Mouse (Mus musculus) lung, embryonic 14.5 days (tissue): ENCODE measurements around the gene Rfx4. TPM values are rescaled to one million over a fixed set of nuclear protein-coding genes. Genes with fewer than 3 reads are reported as not detected.
A peak's percentile ranks its signal among the peaks of the same experiment; 100 is the strongest.

ENCODE experiments used
- ATAC-seq: fragments of 200-750 bp; cut with Nextera tagmentation; 2 replicates; pipeline ENCODE4 v1.8.0; 2017; ENCODE audit warnings: mild to moderate bottlenecking, moderate TSS enrichment, moderate library complexity; ENCODE audit not compliant: insufficient read depth
- DNase-seq: peaks from one replicate; pipeline ENCODE4 v3.0.0-alpha.2; 2015
- H3K27ac ChIP-seq: fragments of 300-500 bp; sonication (generic); 2 replicates; pipeline ENCODE4 v1.5.1; 2014; ENCODE audit warnings: low read depth, mild to moderate bottlenecking, moderate library complexity
- H3K27me3 ChIP-seq: fragments of 300-500 bp; sonication (generic); 2 replicates; pipeline ENCODE4 v1.6.1; 2014; ENCODE audit warnings: low read length, control low read depth; ENCODE audit not compliant: insufficient read depth
- H3K36me3 ChIP-seq: fragments of 300-500 bp; sonication (generic); 2 replicates; pipeline ENCODE4 v1.6.1; 2014; ENCODE audit warnings: control low read depth; ENCODE audit not compliant: insufficient read depth
- H3K4me1 ChIP-seq: fragments of 300-500 bp; sonication (generic); 2 replicates; pipeline ENCODE4 v1.6.1; 2014; ENCODE audit warnings: antibody characterized with exemption, control low read depth; ENCODE audit not compliant: insufficient read depth
- H3K4me2 ChIP-seq: fragments of 300-500 bp; sonication (generic); 2 replicates; pipeline ENCODE4 v1.6.1; 2014; ENCODE audit warnings: mild to moderate bottlenecking
- H3K4me3 ChIP-seq: fragments of 300-500 bp; sonication (generic); 2 replicates; pipeline ENCODE4 v1.5.1; 2014; ENCODE audit warnings: low read depth, low read length
- H3K9ac ChIP-seq: fragments of 300-500 bp; sonication (generic); 2 replicates; pipeline ENCODE4 v1.6.1; 2014
- H3K9me3 ChIP-seq: fragments of 300-500 bp; sonication (generic); 2 replicates; pipeline ENCODE4 v1.6.1; 2016; ENCODE audit warnings: low read depth, low read length, control low read depth
- CTCF ChIP-seq: IDR thresholded peaks from 2 replicates; pipeline ENCODE4 v1.5.1; 2016; ENCODE audit warnings: antibody characterized with exemption, low read depth
- WGBS: fragments of 180-500 bp; shearing (Covaris S2); extraction: QIAGEN DNeasy Blood & Tissue Kit; methylation state at CpG from one replicate; pipeline ENCODE4 v1.1.7; 2014; 5-methylcytosine and 5-hydroxymethylcytosine counted together
- polyA plus RNA-seq: library from polyadenylated mRNA; unstranded; fragments of >200 nt; fragmentation: Nextera tagmentation; extraction: Ambion mirVana; gene quantifications from 2 replicates; pipeline ENCODE4 v1.2.1, GENCODE M21; 2014

Gene Rfx4
- polyA plus RNA-seq, 1 experiment from 2014 or later: not detected

DNA sequence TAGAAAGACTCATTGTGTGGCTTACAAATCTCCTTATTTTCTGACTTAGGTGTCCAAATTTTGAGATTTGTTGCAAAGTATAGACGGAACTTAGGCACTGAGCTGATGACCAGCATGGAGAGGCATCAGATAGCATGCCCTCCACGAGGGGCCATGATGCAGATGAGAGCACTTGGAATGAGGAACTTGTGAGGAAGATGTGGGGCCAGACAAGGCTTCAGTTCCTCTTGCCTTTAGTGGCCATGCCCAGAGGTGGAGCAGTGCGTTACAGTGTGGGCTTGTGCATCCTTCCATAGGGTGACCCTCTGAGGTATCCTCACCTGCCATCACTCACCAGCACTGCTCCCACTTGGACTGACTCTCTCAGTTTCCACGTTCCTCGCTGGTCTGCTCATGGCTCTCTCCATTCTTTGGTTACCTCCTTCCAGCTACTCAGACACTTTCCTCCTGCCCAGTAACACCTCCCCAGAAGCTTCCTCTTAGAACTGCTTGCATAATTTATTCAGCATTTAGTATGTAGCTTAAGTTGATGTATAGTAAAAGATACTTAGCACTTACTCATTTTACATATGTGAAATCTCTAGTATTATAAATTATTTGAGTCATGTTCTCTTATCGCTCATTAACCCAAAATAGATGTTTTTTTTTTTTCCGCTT is 179.8 kb downstream of the Rfx4 start:
- DNase-seq (no peak), ATAC-seq (no peak)
- Histone ChIP-seq H3K9ac (no peak overlapping the region), H3K4me1 (no peaks in the 10 kb centered on the region), H3K9me3 (no peaks in the 10 kb centered on the region), H3K4me3 (no peak overlapping the region), H3K27me3 (no peaks in the 10 kb centered on the region), H3K4me2 (no peak overlapping the region), H3K36me3 (no peaks in the 10 kb centered on the region), H3K27ac (no peak overlapping the region)
- WGBS: 77% methylated on average over 7 of the region's 7 CpGs
- no peak for TF ChIP-seq CTCF

DNA sequence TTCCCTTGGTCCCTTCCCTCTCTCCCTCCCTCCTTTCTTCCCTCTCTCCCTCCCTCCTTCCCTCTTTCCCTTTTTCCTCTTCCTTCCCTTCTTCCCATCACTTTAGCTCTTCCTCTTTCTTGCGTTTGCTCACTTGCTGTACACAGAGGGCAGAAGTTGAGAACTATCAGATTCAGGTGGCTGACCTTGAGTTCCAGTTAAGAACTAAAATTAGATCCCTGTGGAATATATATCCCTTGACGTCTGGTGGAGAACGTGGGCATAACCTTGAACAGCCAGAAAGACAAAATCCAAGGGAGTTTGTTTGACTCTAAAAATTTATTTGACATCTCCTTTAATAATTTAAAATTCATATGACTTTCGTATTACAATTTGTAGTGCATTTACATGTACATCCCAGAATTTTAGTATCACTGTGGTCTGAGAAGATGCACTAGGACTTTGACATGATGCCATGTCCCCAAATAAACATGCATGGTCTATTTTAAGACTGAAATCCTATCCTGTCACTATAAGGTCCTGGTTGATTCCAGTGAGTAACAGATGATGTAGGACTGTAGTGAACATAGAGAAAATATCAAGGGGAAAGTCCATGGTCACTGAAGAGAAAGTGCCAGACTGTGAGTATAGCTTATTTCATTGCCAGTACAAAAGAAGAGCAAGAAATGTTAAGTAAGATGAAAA is 181.1 kb downstream of the Rfx4 start:
- TF ChIP-seq CTCF: no peak
- no peaks in the 10 kb centered on the region for H3K9me3 ChIP-seq
- H3K36me3 ChIP-seq: no peaks in the 10 kb centered on the region
- H3K27me3 ChIP-seq: no peaks in the 10 kb centered on the region
- DNase-seq: no peak
- H3K4me2 ChIP-seq: no peak overlapping the region
- no peaks in the 10 kb centered on the region for H3K4me1 ChIP-seq
- no peak overlapping the region for H3K27ac ChIP-seq
- ATAC-seq: no peak
- 74% methylated on average over 4 of the region's 4 CpGs for WGBS
- no peak overlapping the region for H3K4me3 ChIP-seq
- no peak overlapping the region for H3K9ac ChIP-seq

DNA sequence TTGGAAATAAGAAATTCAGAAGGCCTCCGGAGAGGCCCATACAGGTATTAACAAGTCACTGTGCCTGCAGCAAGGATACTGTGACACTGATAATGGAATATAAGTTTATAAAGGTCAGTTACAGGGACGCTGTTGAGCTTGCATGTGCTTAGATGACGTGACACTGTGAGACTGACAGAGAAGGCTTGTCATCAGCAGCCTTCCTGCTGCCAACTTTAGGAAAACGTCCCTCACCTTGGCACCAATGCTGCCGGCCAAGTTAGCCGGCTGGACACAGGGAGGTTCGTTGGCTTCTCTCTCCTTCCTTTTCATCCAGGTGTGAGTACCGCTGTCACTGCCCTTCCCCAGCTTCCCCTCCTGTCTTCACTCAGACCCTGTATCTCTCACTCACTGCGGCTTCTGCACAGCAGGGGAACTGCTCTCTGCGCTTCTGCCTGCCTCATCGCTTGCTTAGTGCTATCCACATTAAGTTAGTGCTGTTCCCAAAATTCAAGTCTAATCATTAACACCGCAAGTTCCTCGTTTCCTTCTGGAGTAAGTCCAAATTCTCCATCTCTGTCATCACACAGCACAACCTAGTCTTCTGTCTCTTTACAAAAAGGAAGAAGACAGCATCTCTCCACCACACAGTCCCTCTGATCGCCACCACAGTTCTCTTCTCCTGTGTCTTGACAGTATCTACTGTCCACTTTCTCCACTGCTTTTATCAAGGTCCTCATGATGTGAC is 182.4 kb downstream of the Rfx4 start:
- no peak for TF ChIP-seq CTCF

DNA sequence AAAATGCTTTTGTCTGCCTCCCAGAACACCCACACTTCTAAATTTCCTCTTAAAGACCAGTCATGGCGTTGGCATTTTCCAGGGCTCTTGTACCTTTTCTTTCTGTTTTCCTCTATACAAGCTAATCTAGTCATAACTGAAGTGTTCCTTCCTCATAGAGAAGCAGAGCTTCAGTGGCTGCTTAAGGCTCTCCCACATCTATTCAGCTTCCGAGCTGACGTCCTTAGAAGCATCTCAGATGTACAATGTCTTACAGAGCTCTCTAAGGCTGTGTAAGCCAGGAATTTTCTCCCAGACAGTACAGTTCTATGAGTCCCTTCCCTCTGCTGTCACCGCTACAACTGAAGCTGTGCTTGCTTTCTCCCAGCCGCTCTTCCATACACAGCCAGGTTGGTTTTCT is 183.0 kb downstream of the Rfx4 start:
- Histone ChIP-seq H3K9me3 (no peaks in the 10 kb centered on the region), H3K27ac (no peak overlapping the region), H3K4me2 (no peak overlapping the region), H3K9ac (no peak overlapping the region), H3K36me3 (no peaks in the 10 kb centered on the region), H3K4me1 (no peaks in the 10 kb centered on the region), H3K4me3 (no peak overlapping the region), H3K27me3 (no peaks in the 10 kb centered on the region)
- ATAC-seq: no peak
- DNase-seq: no peak
- 92% methylated on average over 5 of the region's 5 CpGs for WGBS
- TF ChIP-seq CTCF: no peak

More for the DNA sequence above, 182.4 kb downstream of the Rfx4 start:
- Histone ChIP-seq H3K9me3 (no peaks in the 10 kb centered on the region), H3K36me3 (no peaks in the 10 kb centered on the region), H3K27me3 (no peaks in the 10 kb centered on the region), H3K4me1 (no peaks in the 10 kb centered on the region), H3K9ac (no peak overlapping the region), H3K4me3 (no peak overlapping the region), H3K27ac (no peak overlapping the region), H3K4me2 (no peak overlapping the region)
- ATAC-seq (no peak), DNase-seq (no peak)
- 65% methylated on average over 14 of the region's 14 CpGs for WGBS

DNA sequence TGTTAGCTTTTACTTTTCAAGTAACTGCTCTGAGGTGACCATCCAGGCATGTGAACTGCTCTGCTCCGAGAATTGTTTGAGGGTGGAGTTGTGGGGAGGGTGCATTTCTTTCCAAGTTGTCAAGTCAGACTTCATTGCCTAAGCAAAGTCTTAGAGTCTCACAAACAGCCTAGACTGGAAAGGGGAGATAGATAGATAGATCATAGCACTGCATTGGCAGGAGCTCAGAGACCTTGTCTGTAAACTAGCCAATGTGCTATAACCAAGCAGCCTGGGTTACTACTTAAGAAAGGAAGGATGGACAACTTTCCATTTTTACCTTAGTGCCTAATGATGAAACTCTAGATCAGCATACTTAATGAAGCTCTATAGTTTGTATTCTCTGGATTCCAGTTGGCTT is 184.5 kb downstream of the Rfx4 start:
- Histone ChIP-seq H3K4me2 (no peak overlapping the region), H3K27me3 (no peaks in the 10 kb centered on the region), H3K9ac (no peak overlapping the region), H3K4me1 (no peaks in the 10 kb centered on the region), H3K36me3 (no peaks in the 10 kb centered on the region), H3K4me3 (no peak overlapping the region), H3K9me3 (no peaks in the 10 kb centered on the region), H3K27ac (no peak overlapping the region)
- WGBS: 66% methylated on average over 1 of the region's 1 CpGs
- DNase-seq (no peak), ATAC-seq (no peak)
- no peak for TF ChIP-seq CTCF

DNA sequence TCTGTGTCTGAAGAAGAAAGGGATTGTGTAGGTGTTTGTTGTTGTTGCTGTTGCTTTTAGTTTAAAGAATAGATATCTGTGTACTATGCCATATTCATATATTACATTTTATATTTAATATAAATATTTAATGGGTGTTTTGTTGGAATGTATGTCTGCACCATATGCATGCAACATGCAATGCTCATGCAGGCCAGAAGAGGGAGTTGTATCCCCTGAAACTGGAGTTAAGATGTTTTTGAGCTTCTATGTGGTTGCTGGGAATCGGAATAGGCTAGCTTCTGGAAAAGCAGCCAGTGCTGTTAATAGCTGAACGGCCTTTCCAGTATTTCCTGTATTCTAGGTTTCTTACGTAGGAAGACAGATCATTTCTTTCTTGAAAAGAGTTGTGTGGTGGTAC is 189.8 kb downstream of the Rfx4 start:
- Histone ChIP-seq H3K9ac (no peak overlapping the region), H3K27ac (no peak overlapping the region), H3K4me3 (no peak overlapping the region), H3K9me3 (no peaks in the 10 kb centered on the region), H3K4me2 (no peak overlapping the region), H3K4me1 (0 out of 2 replicates have a peak, but pooled peaks cover 8% of the 10 kb centered on the region), H3K27me3 (no peaks in the 10 kb centered on the region), H3K36me3 (peaks cover 13% of the 10 kb centered on the region)
- ATAC-seq: no peak
- peak; percentile 11 for DNase-seq
- peak; percentile 35; the same call in 1 of the 2 replicates for TF ChIP-seq CTCF
- WGBS: 92% methylated on average over 3 of the region's 3 CpGs
